Mouse (Mus musculus) c-Kit-positive CD71-negative TER-119-negative erythroid progenitor cells, embryonic 14.5 days (primary cell): Measurements from ENCODE around the gene R3hdm2.
A peak's percentile ranks its signal among the peaks of the same experiment; 100 is the strongest.

Experiments
- DNase-seq: peaks from one replicate; pipeline ENCODE4 v3.0.0-alpha.2; 2013; ENCODE audit warnings: low read depth

The R3hdm2 gene

GRCm38 (mm10) chr10:127422047-127422446, 41.9 kb downstream of the R3hdm2 start:
- peak; percentile 29 for DNase-seq

DNA sequence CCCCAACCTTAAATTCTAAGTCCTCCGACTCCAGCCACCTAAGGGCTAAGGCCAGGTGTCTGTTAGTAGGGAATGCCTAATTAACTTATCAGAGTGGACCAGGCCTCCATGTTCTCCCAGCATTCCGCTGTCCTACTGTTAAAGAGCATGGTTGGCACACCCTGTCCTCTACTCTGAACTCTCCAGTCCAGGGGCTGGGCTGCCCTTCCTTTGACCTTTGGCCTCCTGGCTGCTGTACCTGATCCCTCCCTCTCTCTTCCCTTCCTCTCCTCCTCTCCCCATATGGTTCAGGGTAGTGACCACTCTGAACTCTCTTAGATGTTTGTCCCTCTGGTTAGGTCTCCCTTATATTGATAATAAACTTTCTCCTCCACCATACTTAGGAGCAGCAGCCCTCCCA, 45.7 kb downstream of the R3hdm2 start:
- no peak for DNase-seq

GRCm38 (mm10) chr10:127426670-127427069, 46.5 kb downstream of the R3hdm2 start:
- DNase-seq, result no peak

- DNase-seq, result no peak
These were observed 47.0 kb downstream of the R3hdm2 start for GRCm38 (mm10) chr10:127427107-127427506.

- no peak for DNase-seq
These were observed 47.9 kb downstream of the R3hdm2 start for GRCm38 (mm10) chr10:127427987-127428386.

DNA sequence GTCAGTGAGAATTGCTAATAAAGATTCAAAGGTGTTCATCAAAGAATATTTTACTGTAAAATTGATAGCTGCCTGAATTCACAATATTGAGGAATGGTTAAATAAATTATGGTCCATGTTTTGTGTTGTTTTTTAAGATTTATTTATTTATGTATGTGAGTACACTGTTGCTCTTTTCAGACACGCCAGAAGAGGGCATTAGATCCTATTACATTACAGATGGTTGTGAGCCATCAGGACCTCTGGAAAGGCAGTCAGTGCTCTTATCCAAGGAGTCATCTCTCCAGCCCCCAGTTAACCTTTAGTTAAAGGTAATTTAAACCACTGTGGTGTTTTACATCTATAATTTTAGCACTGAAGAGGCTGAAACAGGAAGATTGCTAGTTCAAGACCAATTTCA, 49.4 kb downstream of the R3hdm2 start:
- no peak for DNase-seq

DNA sequence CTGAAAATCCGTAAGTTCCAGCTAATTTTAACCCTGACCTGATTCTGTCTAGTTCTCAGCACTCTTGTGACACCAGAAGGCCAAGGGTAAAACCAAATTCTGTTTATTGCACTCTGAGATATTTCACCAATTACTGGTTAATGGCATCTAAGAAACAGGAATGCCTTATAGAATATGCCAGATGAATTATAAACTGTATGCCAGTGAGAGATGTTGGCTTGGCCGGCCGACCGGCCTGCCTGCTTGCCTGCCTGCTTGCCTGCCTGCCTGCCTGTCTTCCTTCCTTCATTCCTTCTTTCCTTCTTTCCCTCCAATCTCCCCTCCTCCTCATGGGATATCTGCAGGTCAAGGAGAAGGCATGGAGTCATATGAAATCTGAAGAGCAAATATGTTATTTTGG, 52.3 kb downstream of the R3hdm2 start:
- DNase-seq, result no peak

GRCm38 (mm10) chr10:127437354-127438113, 57.4 kb downstream of the R3hdm2 start:
- no peak for DNase-seq

DNA sequence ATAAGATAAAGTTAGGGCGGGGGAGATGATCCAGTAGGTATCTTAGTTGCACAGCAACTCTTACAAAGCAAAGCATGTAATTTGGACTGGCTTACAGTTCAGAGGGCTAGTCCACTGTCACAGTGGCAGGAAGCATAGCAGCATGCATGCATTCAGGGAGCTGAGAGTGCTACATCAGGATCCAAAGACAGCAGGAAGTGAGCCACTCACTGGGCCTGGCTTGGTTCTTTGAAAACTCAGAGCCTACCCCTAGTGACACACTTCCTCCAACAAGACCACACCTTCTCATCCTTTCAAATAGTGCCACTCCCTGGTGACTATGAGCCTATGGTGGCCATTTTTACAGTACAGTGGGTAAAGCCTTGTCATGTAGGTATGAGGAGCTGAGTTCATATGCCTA, 73.6 kb downstream of the R3hdm2 start:
- no peak for DNase-seq

GRCm38 (mm10) chr10:127462411-127463096, 82.4 kb downstream of the R3hdm2 start:
- DNase-seq, result no peak

GRCm38 (mm10) chr10:127471281-127471988, 91.3 kb downstream of the R3hdm2 start:
- DNase-seq, result peak; percentile 31

- no peak for DNase-seq
These were observed 92.6 kb downstream of the R3hdm2 start for GRCm38 (mm10) chr10:127472722-127473121.

- DNase-seq, result no peak
These were observed 95.0 kb downstream of the R3hdm2 start for GRCm38 (mm10) chr10:127475175-127475574.

GRCm38 (mm10) chr10:127476541-127476940, 96.4 kb downstream of the R3hdm2 start:
- DNase-seq, result no peak

GRCm38 (mm10) chr10:127477301-127477700, 97.2 kb downstream of the R3hdm2 start:
- no peak for DNase-seq

DNA sequence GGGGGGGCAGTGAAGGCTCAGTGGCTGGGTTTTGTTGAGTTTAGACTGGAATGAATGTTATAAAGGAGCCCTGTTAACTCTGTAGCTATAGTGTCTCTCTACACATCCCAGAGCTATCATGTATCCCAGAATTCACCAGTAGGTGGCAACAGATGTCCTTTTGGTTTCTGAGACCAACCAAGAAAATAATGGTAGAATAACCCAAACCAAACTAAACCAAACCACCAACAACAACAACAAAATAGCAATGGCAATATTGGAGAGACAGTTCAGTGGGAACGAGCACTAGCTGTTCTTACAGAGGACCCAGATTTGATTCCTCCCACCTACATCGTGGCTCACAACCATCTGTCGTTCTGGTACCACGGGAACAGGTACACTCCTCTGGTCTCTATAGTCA, 99.0 kb downstream of the R3hdm2 start:
- DNase-seq, result peak; percentile 36

DNA sequence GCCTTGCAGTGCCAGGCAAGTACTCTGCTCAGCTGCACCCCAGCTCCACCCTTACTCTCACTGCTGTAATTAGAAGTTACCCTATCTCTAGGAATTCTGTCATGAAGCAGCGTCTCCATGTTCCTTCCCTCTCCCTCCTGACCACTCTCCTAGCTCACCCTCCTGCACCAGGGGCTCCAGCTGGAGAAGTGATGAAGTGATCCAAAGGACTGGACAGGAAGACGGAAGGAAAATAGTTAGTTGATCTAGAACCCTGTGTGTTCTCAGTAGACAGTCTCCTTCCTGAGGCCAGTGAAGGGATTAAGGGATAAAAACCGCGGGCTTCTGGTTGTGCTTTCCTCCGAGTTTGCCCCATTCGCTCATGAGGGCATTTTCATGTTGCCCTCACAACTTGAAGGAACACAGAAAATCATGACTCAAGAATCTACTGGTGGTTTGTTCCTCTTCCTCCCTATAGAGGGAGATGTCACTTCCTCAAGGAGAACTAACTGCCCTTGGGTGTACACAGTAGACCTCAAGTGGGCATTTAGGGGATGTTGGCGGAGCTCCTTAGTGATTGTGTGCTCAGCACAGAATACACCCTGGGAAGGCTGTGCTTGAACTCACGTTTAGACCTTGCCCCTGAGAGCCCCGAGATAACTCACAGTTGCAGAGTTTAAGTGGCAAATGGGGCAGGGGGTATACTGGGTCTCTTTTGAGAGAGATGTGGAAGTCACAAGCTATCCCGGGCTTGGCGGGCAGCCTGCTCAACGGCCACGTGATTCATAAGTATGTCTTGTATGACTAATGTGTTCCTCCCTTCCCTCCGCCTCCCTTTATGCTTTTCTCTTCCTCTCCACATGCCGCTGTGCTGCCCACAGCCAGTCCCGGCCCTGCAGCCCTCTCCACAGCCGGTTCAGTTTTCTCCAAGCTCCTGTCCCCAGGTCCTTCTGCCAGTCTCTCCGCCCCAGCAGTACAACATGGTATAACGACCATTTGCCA, 101.0 kb downstream of the R3hdm2 start:
- peak; percentile 39 for DNase-seq

- DNase-seq, result no peak
These were observed 105.1 kb downstream of the R3hdm2 start for GRCm38 (mm10) chr10:127485235-127485634.

- no peak for DNase-seq
These were observed 108.7 kb downstream of the R3hdm2 start for GRCm38 (mm10) chr10:127488856-127489255.

DNA sequence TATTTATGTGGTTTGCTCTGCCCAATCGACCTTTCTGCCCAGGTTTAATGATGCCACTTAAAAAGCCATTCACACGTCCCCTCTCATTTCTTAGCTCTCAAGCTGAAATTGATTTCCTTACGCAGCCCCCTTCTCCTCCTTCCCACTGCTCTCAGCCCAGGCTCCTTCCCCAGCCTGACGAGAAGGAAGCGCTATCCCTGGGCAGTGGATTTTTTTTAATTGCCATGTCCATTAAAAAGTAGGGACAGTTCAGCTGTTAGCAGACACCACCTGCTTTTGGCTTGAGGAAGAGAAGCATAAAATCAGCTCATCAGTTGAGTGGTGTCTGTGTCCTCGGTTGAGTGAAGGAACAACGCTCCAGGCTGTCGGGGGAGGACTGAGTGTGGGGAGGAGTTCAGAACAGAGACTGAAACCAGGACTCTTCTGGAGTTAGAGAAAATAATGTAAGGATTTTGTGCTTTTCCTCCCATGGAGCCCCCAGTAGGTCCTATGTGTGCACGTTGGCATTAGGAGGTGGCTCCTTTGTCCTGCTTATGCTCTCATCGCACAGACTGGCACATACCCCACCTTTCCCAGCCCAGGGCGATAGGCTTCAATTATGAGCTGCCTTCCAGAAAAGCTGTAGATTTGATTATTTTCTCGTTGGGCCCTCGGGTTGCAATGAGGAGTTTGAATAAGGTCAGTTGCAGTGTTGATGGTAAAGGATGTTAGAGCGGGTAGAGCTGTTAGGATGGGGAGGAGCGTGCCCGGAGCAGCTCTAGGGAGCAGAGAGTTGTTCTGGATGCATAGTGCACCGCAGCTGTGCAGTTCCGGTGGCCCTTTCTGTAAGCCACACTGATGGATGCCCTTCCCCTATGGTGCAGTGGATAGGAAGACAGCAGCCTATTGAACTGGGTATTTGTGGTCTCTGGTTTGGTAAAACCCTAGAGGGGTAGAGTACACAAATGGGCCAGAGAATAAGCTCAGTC, 110.3 kb downstream of the R3hdm2 start:
- DNase-seq, result no peak

DNA sequence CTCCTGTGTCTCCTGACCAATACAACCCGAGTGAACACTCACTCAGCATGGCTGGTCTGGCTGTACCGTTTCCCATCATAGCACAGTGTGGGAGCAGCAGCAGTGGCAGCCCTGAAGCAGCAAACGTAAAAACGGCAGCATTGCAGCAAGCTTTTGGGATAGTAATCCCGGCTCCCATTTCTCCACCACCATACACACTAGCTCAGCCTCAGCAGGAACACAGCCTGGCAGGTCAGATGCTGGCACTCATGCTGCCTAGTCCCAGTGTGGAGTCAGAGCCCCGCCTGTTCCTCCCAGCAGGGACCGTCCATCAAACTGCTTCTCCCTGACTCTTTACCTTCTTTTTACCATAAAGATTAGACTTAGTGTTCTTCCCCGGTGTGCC, 111.0 kb downstream of the R3hdm2 start:
- no peak for DNase-seq
